In the genomic region with DNA sequence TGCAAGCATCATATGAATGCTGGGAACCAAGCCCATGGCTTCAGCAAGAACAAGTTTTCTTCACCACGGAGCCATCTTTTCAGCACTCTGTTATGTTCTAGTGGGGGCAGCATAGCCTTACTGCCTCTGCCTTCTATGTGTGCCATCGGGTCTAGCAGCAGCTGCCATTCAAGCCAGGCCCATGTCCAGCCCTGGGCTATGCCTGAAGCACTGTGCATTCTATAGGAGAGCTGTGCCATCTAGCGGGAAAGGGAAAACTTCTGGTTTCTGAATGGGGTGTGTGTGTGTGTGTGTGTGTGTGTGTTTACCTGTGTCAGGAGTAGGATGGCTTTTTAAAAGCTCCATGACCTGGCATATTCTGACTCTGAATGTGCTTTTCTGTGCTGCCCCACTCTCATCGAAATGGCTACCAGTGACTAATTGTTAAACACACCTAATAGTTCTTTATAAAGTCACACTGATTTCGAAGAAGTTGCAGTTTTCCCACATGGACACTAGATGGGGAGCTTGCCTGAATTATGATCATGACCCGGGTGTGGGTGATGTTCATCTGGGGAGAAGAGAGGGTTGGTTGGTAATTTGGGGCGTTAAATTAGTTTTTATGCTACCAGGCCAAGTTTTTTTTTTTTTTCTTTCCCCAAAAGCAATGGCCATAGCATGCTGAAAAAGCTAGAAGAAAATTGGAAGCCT, we compare ENCODE assay signal across 10 mouse cellular contexts. TPM values are rescaled to one million over a fixed set of nuclear protein-coding genes. Genes with fewer than 3 reads are reported as not detected.
A peak's percentile ranks its signal among the peaks of the same experiment; 100 is the strongest.
DNase-seq lines count a peak whose midpoint lies in the region; ATAC-seq and TF ChIP-seq lines count a peak whose summit lies in the region.
"Had no signal": no experiment of that assay in that cellular context is flagged by ENCODE, and none has a peak within 500 bp of the region (broad histone marks: within the 10 kb centered on the region; RNA-seq: fewer than 3 reads in every experiment).

No protein-coding gene starts in this region.

- H3K27me3 ChIP-seq in kidney, embryonic 16.5 days (ENCODE audit: insufficient read depth, low read length): no peaks in the 10 kb centered on the region
- no peaks in the 10 kb centered on the region for H3K27me3 ChIP-seq in Patski
- H3K27me3 ChIP-seq in hindbrain, embryonic 16.5 days (replicated peaks; ENCODE audit: control insufficient read depth, insufficient read depth, low read length): no peaks in the 10 kb centered on the region
- H3K27me3 ChIP-seq in myocyte (ENCODE audit: control insufficient read depth, insufficient read depth, insufficient read length): no peaks in the 10 kb centered on the region
- H3K27me3 ChIP-seq: liver, embryonic 15.5 days had no signal

- 0 out of 2 replicates have a peak, but pooled peaks have one; percentile 63 for ATAC-seq in kidney, embryonic 16.5 days (ENCODE audit: low FRiP score, low TSS enrichment)
- no peak for ATAC-seq in Patski
- ATAC-seq in hindbrain, embryonic 16.5 days: peak; percentile 74

- H3K36me3 ChIP-seq in kidney, embryonic 16.5 days (ENCODE audit: insufficient read depth, low read length): peaks cover 16% of the 10 kb centered on the region
- peaks cover 4% of the 10 kb centered on the region; the same call in 1 of the 2 replicates for H3K36me3 ChIP-seq in hindbrain, embryonic 16.5 days (ENCODE audit: control insufficient read depth, insufficient read depth, low read length)
- H3K36me3 ChIP-seq in myocyte (ENCODE audit: control insufficient read depth, insufficient read depth): peaks cover 24% of the 10 kb centered on the region

- WGBS in kidney, embryonic 16.5 days: 56% methylated on average over 7 of the region's 7 CpGs
- WGBS in hindbrain, embryonic 16.5 days: 56% methylated on average over 7 of the region's 7 CpGs

- H3K27ac ChIP-seq in kidney, embryonic 16.5 days (ENCODE audit: low read length): no peak overlapping the region
- no peak overlapping the region for H3K27ac ChIP-seq in hindbrain, embryonic 16.5 days (ENCODE audit: low read depth, low read length)
- H3K27ac ChIP-seq: heart, embryonic 15.5 days; liver, embryonic 15.5 days had no signal

- H3K4me3 ChIP-seq in kidney, embryonic 16.5 days (ENCODE audit: low read length): no peak overlapping the region
- no peak overlapping the region for H3K4me3 ChIP-seq in hindbrain, embryonic 16.5 days (ENCODE audit: low read length)
- no peak overlapping the region for H3K4me3 ChIP-seq in myocyte
- H3K4me3 ChIP-seq: heart, embryonic 15.5 days; liver, embryonic 15.5 days had no signal

- H3K9me3 ChIP-seq in kidney, embryonic 16.5 days (ENCODE audit: low read length): no peaks in the 10 kb centered on the region
- H3K9me3 ChIP-seq in hindbrain, embryonic 16.5 days (ENCODE audit: control insufficient read depth, low read length): no peaks in the 10 kb centered on the region
- H3K9me3 ChIP-seq: heart, embryonic 15.5 days; liver, embryonic 15.5 days had no signal

- no peak for DNase-seq in kidney, adult 18-20 months
- no peak for DNase-seq in Patski (ENCODE audit: low read depth, low spot score)
- no peak for DNase-seq in left cerebral cortex, adult 11 months (ENCODE audit: low spot score)
- no peak for DNase-seq in left cerebral cortex, adult 18-20 months (ENCODE audit: low spot score in 2 of 2)
- DNase-seq in right cerebral cortex, postnatal 14 days: no peak

- in situ Hi-C loops in Patski (cut with MboI; ENCODE audit: low pct_unique_long_range_greater_than_20kb): loop anchor here (10.0 kb wide), 1 partner anchor 613 kb away; no protein-coding TSS in a partner anchor

- POLR2A ChIA-PET in Patski (lab: Charles Lee): interaction anchor here (0.6 kb wide), 1 partner anchor 37 kb away, joined by 3 read pairs; no protein-coding TSS in a partner anchor

- no peak overlapping the region for H3K4me2 ChIP-seq in kidney, embryonic 16.5 days (replicated peaks; ENCODE audit: low read depth, low read length)
- H3K4me2 ChIP-seq in hindbrain, embryonic 16.5 days (ENCODE audit: low read length): no peak overlapping the region
- no peak overlapping the region for H3K4me2 ChIP-seq in myocyte (ENCODE audit: low read depth)
- H3K4me2 ChIP-seq: heart, embryonic 15.5 days; liver, embryonic 15.5 days had no signal

- H3K4me1 ChIP-seq in kidney, embryonic 16.5 days (ENCODE audit: insufficient read depth, low read length): no peaks in the 10 kb centered on the region
- H3K4me1 ChIP-seq in hindbrain, embryonic 16.5 days (ENCODE audit: control insufficient read depth, insufficient read depth, low read depth, low read length): no peaks in the 10 kb centered on the region
- H3K4me1 ChIP-seq: liver, embryonic 15.5 days had no signal

- no peaks in the 10 kb centered on the region for H3K79me2 ChIP-seq in myocyte (ENCODE audit: control insufficient read depth, insufficient read depth)

- no peak overlapping the region for H3K9ac ChIP-seq in kidney, embryonic 16.5 days (replicated peaks; ENCODE audit: low read length)
- H3K9ac ChIP-seq in hindbrain, embryonic 16.5 days (ENCODE audit: low read depth, low read length): no peak overlapping the region
- H3K9ac ChIP-seq: heart, embryonic 15.5 days; liver, embryonic 15.5 days had no signal

- no peak for TF ChIP-seq POLR2A in myocyte (IDR thresholded peaks at IDR 0.05; ENCODE audit: insufficient read length, low read depth)

- H3ac ChIP-seq in myocyte (ENCODE audit: control insufficient read depth, insufficient read length): no peak overlapping the region

- peak; percentile 45 for TF ChIP-seq CTCF in Patski (IDR thresholded peaks at IDR 0.05)

- CTCF ChIA-PET in Patski (lab: Charles Lee): interaction anchor here (2.3 kb wide), 1 partner anchor 12 kb away, joined by 7 read pairs; no protein-coding TSS in a partner anchor

TF ChIP-seq in myocyte, 11 proteins besides CTCF, POLR2A, EP300 and RAD21:
- peak; percentile 42 for TF ChIP-seq POLR2AphosphoS2 (IDR thresholded peaks at IDR 0.05; ENCODE audit: insufficient read length, low read depth)
- no peak for TF ChIP-seq TCF3 (IDR thresholded peaks at IDR 0.05; ENCODE audit: insufficient read length, low read depth)
- no peak for TF ChIP-seq SRF (IDR thresholded peaks at IDR 0.05; ENCODE audit: control insufficient read depth, insufficient read length, low read depth)
- no peak for TF ChIP-seq MYOD1 (IDR thresholded peaks at IDR 0.05; ENCODE audit: control insufficient read depth in 1 of 3, insufficient read length in 2 of 3, low read depth in 2 of 3)
- TF ChIP-seq MAX (IDR thresholded peaks at IDR 0.05; ENCODE audit: low read depth): no peak
- TF ChIP-seq REST (IDR thresholded peaks at IDR 0.05; ENCODE audit: insufficient read depth, insufficient read length): no peak
- no peak for TF ChIP-seq CEBPB (IDR thresholded peaks at IDR 0.05; ENCODE audit: insufficient read depth, poor library complexity, severe bottlenecking)
- TF ChIP-seq MYOG (IDR thresholded peaks at IDR 0.05; ENCODE audit: control insufficient read depth in 1 of 3, insufficient read depth in 1 of 3, insufficient read length in 2 of 3, low read depth in 2 of 3): no peak
- TF ChIP-seq USF1 (IDR thresholded peaks at IDR 0.05; ENCODE audit: low read depth): no peak
TF ChIP-seq in myocyte: peak in this region for 1.

RNA-seq across cellular contexts. Expression of gene Glrx3, which starts 34.2 kb away (rescaled TPM):
- polyA plus RNA-seq in kidney, embryonic 16.5 days (2015; fragmentation: Nextera tagmentation; extraction: Ambion mirVana): 234 and 247 TPM in 2 replicates
- polyA plus RNA-seq in Patski (2021) (133 TPM), myocyte (2012; fragmentation: generic; extraction: Trizol) (204 TPM)
- polyA plus RNA-seq in hindbrain, embryonic 16.5 days (2015; fragmentation: Nextera tagmentation; extraction: Ambion mirVana): 252 and 273 TPM in 2 replicates
- 100 to 1,000 TPM in 1 of 2 experiments, 10 to 100 TPM in 1; 97.6 to 100 TPM for total RNA-seq in left cerebral cortex, adult 18-20 months (2021)
